Mouse (Mus musculus): ENCODE data around the gene Slc35d1. TPM values are rescaled to one million over a fixed set of nuclear protein-coding genes. Genes with fewer than 3 reads are reported as not detected.

The Slc35d1 gene
- polyA plus RNA-seq, 1 experiment from 2014 or later: 4.6 TPM

DNA sequence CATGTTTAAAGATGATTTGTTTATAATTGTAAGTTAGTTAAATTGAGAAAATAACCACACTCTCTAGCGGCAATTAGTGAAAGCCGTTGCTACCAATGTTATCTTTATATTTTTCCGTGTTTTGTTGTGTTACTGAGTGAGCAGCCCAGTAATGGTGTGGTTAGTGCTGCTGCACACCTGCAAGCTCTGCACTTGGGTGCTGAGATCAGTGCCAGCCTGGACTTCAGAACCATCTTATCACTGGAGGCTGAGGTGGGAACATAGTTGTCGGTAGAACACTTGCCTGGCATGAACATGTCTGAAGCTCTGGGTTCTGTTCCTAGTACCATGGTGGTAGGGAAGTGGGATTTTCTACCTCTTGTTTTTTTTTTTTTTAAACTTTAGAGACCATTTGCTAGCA lies 88.4 kb downstream of the Slc35d1 start:
- H3K4me2 ChIP-seq: no peak overlapping the region
- H3K9me3 ChIP-seq (replicated peaks): no peaks in the 10 kb centered on the region
- WGBS (ENCODE audit: insufficient replicate concordance): 78% methylated on average over 4 of the region's 4 CpGs
- ATAC-seq (ENCODE audit: low read depth): no peak
- H3K36me3 ChIP-seq: peaks cover 11% of the 10 kb centered on the region
- H3K27me3 ChIP-seq: no peaks in the 10 kb centered on the region
- DNase-seq: no peak
- no peak overlapping the region for H3K9ac ChIP-seq
- no peak overlapping the region for H3K4me3 ChIP-seq (replicated peaks)
- H3K27ac ChIP-seq: no peak overlapping the region
- H3K4me1 ChIP-seq (replicated peaks): peaks cover 31% of the 10 kb centered on the region

DNA sequence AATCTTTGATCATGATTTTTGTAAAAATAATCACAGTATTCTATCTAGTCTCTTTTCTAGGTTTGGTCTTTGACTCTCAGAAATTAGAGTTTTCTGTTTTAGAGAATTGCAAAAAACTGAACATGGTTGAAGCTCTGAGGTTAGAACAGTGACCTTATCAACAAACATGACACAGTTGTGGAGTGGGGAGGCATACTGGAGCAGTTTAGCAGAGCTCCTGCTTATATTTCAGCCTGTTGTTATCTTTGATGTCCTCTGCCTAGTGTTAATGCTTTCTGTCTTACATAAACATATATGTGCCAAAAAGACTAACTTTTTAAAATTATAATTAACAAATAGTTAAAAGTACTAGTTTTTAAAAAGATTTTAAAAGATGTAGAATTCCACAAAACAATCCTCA lies 91.4 kb downstream of the Slc35d1 start:
- Histone ChIP-seq H3K4me3 (replicated peaks) (no peak overlapping the region), H3K27ac (no peak overlapping the region), H3K4me1 (replicated peaks) (peaks cover 45% of the 10 kb centered on the region), H3K27me3 (no peaks in the 10 kb centered on the region), H3K9me3 (replicated peaks) (no peaks in the 10 kb centered on the region), H3K36me3 (no peaks in the 10 kb centered on the region), H3K4me2 (no peak overlapping the region), H3K9ac (no peak overlapping the region)
- DNase-seq: no peak
- no peak for ATAC-seq (ENCODE audit: low read depth)

DNA sequence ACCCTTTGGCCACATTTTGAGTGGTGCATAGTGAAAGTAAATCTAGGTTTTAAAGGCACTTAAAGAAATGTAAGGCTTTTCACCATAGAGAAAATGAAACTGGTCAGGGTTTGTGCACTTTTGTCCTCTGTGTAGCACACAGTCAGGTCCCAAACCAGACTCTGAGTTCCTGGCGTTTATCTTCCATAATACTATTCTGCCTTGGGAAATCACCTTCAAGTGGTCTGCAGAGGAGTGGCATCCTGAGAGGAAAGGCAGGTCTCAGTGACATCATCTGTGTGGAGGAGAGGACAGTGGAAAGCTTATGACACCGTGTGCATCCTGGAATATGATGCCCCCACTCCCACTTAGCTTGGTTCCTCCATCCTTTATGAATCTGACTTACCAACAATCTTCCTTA lies 91.9 kb downstream of the Slc35d1 start:
- DNase-seq (no peak), ATAC-seq (ENCODE audit: low read depth) (no peak)
- Histone ChIP-seq H3K27ac (peak overlapping the region; percentile 56), H3K4me1 (replicated peaks) (peaks cover 48% of the 10 kb centered on the region), H3K27me3 (no peaks in the 10 kb centered on the region), H3K9me3 (replicated peaks) (no peaks in the 10 kb centered on the region), H3K9ac (peak overlapping the region; percentile 40; the same call in 1 of the 2 replicates), H3K36me3 (no peaks in the 10 kb centered on the region), H3K4me3 (replicated peaks) (0 out of 2 replicates have a peak overlapping the region, but pooled peaks have one; percentile 14), H3K4me2 (peak overlapping the region; percentile 36)
- WGBS (ENCODE audit: insufficient replicate concordance): 27% methylated on average over 2 of the region's 2 CpGs

DNA sequence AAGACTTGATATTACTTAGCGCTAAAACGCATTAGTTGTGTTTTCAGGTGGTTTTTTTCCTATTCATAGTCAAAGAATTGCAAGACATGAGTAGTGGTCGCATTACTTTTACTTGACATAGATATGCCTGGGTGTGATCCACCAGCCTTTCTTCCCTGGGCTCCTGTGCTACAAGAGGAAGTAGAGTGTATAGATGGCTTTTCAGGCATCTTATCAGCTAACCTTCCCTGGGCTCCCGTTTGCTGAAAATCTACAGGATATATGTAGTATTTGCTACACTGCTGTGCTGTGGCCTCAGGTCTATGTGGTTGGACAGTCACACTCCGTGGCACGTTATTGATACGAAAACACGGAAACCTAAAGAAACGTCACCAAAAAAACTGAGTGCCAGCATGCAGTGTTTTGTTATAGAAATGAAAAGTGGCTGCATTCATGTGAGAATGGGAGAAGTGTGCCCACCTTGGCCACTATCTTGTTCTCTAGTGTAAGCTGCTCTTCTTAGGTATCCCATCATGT lies 94.0 kb downstream of the Slc35d1 start:
- no peak for DNase-seq
- Histone ChIP-seq H3K9me3 (replicated peaks) (no peaks in the 10 kb centered on the region), H3K36me3 (peaks cover 5% of the 10 kb centered on the region; the same call in 1 of the 2 replicates), H3K9ac (peak overlapping the region; percentile 100), H3K4me1 (replicated peaks) (peaks cover 44% of the 10 kb centered on the region), H3K27ac (peak overlapping the region; percentile 99), H3K4me2 (peak overlapping the region; percentile 77), H3K4me3 (replicated peaks) (peak overlapping the region; percentile 98), H3K27me3 (no peaks in the 10 kb centered on the region)
- ATAC-seq (ENCODE audit: low read depth): peak; percentile 22; the same call in 1 of the 2 replicates
- WGBS (ENCODE audit: insufficient replicate concordance): 43% methylated on average over 9 of the region's 9 CpGs

Other genes starting within 250 kb of the Slc35d1 start
- 0.12 TPM in 1 of 2 replicates, not detected in the other for gene Tctex1d1, start 236.6 kb downstream of the Slc35d1 start, polyA plus RNA-seq (2015; fragmentation: Nextera tagmentation; extraction: Ambion mirVana)
- not detected in 2 replicates for gene Insl5, start 188.3 kb downstream of the Slc35d1 start, polyA plus RNA-seq (2015; fragmentation: Nextera tagmentation; extraction: Ambion mirVana)
- gene Mier1, start 100.8 kb downstream of the Slc35d1 start, polyA plus RNA-seq (2015; fragmentation: Nextera tagmentation; extraction: Ambion mirVana): 32.2 and 40.9 TPM in 2 replicates
- 0.52 and 0.61 TPM in 2 replicates for gene Wdr78, start 100.6 kb downstream of the Slc35d1 start, polyA plus RNA-seq (2015; fragmentation: Nextera tagmentation; extraction: Ambion mirVana)
- gene 4921539E11Rik, start 75.7 kb upstream of the Slc35d1 start, polyA plus RNA-seq (2015; fragmentation: Nextera tagmentation; extraction: Ambion mirVana): not detected in 2 replicates
- gene Oma1, start 98.6 kb upstream of the Slc35d1 start, polyA plus RNA-seq (2015; fragmentation: Nextera tagmentation; extraction: Ambion mirVana): 15.6 and 16.8 TPM in 2 replicates